Mouse (Mus musculus) adrenal gland, postnatal 0 days (tissue): Measurements from ENCODE around the gene Olfr33. TPM values are rescaled to one million over a fixed set of nuclear protein-coding genes. Genes with fewer than 3 reads are reported as not detected.

ENCODE experiments used
- polyA plus RNA-seq: library from polyadenylated mRNA; unstranded; fragments of >200 nt; fragmentation: Nextera tagmentation; extraction: Ambion mirVana; gene quantifications from 2 replicates; pipeline ENCODE4 v1.2.1, GENCODE M21; 2015

Gene Olfr33
- not detected in 2 replicates for polyA plus RNA-seq

DNA sequence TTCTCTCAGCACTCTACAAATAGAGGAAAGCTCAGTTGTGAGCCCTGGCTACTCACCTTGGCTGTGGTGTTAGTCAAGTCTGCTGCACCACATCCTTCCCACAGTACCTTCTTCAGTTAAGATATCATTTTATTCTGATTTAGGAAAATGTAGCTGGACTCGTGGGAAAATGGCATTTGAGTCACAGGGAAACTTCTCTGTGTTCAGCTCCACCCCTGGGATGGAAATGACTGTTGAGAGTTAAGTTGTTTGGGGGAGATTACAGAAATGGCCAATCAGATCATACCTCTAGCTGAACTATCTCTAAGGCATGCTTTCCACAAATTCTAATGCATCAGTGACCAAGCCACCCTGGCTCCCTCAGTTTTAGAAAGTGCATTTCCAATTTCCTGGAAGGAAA lies at the start of gene Olfr33:
TSS of gene Olfr33 (minus strand) at position 101 of the 400 bp plus-strand sequence.

DNA sequence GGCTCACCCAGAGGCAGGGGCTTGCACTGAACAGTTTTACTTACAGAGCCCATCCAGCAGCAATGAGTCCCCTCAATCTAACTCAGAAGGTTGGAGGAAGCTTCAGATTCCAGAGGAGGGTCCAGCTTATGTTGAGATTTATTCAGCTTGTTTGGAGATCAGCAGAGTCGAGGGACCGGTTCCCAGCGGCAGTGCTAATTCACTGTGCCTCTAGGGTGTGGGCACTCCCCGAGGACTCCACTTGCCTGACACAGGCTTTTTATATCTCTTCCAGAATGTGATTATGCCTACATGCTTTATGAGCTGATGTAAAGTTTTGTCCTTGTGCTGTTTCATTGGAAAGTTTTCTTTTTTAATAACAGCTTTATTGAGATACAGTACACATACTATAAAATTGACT lies 40.4 kb upstream of the Olfr33 start, which contains the start of the genes Olfr560 and Olfr78:
TSS of gene Olfr560 (minus strand) at position 101 of the 400 bp plus-strand sequence.
TSS of gene Olfr78 (minus strand) at position 206 of the 400 bp plus-strand sequence.

DNA sequence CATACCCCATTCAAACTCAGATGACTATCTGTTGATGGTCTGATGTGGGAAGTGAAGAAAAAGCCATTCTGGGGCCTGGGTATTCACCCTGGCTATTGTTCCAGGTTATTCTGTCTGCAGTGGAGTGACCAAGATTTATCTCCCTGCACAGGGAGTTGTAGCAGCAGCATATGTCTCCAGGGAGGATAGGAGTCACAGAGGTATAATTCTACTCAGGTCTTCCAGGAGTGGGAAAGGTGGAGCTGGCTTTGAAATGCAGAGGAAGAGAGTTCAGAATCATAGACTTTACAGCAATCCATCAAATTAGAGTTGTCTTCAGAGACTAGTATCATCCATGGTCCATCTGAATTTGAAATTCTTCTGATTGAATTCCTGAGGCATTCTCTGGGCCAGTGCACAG lies 8.5 kb upstream of the Olfr33 start, which contains the start of gene Olfr559:
TSS of gene Olfr559 (minus strand) at position 101 of the 400 bp plus-strand sequence.

GRCm38 (mm10) chr7:102701915-102702314 lies 17.0 kb downstream of the Olfr33 start, which contains the start of gene Olfr558:
Gene Olfr558 (plus strand): TSS chr7:102702215.

GRCm38 (mm10) chr7:102695358-102696125 lies 23.3 kb downstream of the Olfr33 start, which contains the start of gene Olfr557:
Gene Olfr557 (plus strand): TSS chr7:102695910.

GRCm38 (mm10) chr7:102686944-102687501 lies 31.8 kb downstream of the Olfr33 start, which contains the start of gene Trim68:
Gene Trim68 (minus strand): TSS chr7:102687327.

GRCm38 (mm10) chr7:102664599-102664998 lies 54.3 kb downstream of the Olfr33 start, which contains the start of gene Olfr556:
Gene Olfr556 (plus strand): TSS chr7:102664899.

Other genes starting within 250 kb of the Olfr33 start
- gene Olfr543, start 237.4 kb downstream of the Olfr33 start, polyA plus RNA-seq: not detected in 2 replicates
- gene Olfr544, start 230.8 kb downstream of the Olfr33 start, polyA plus RNA-seq: 0.08 TPM in 1 of 2 replicates, not detected in the other
- not detected in 2 replicates for gene Olfr545, start 219.5 kb downstream of the Olfr33 start, polyA plus RNA-seq
- gene Olfr547, start 184.3 kb downstream of the Olfr33 start, polyA plus RNA-seq: not detected in 2 replicates
- not detected in 2 replicates for gene Olfr548-ps1, start 178.2 kb downstream of the Olfr33 start, polyA plus RNA-seq
- not detected in 2 replicates for gene Olfr549, start 169.2 kb downstream of the Olfr33 start, polyA plus RNA-seq
- gene Trim21, start 153.6 kb downstream of the Olfr33 start, polyA plus RNA-seq: 0.90 and 1.3 TPM in 2 replicates
- gene Olfr550, start 147.6 kb downstream of the Olfr33 start, polyA plus RNA-seq: not detected in 2 replicates
- not detected in 2 replicates for gene Olfr551, start 127.2 kb downstream of the Olfr33 start, polyA plus RNA-seq
- gene Olfr552, start 121.3 kb downstream of the Olfr33 start, polyA plus RNA-seq: not detected in 2 replicates
- gene Olfr553, start 100.9 kb downstream of the Olfr33 start, polyA plus RNA-seq: not detected in 2 replicates
- gene Olfr554, start 80.6 kb downstream of the Olfr33 start, polyA plus RNA-seq: not detected in 2 replicates
- gene Olfr555, start 60.2 kb downstream of the Olfr33 start, polyA plus RNA-seq: not detected in 2 replicates
- not detected in 2 replicates for gene Olfr556, start 54.2 kb downstream of the Olfr33 start, polyA plus RNA-seq
- gene Trim68, start 31.7 kb downstream of the Olfr33 start, polyA plus RNA-seq: 9.6 and 9.9 TPM in 2 replicates
- gene Olfr557, start 23.2 kb downstream of the Olfr33 start, polyA plus RNA-seq: not detected in 2 replicates
- 0.25 and 0.54 TPM in 2 replicates for gene Olfr558, start 16.9 kb downstream of the Olfr33 start, polyA plus RNA-seq
- not detected in 2 replicates for gene Olfr559, start 8.4 kb upstream of the Olfr33 start, polyA plus RNA-seq
- gene Olfr560, start 40.3 kb upstream of the Olfr33 start, polyA plus RNA-seq: not detected in 2 replicates
- 1.7 and 8.6 TPM in 2 replicates for gene Olfr78, start 40.4 kb upstream of the Olfr33 start, polyA plus RNA-seq
- not detected in 2 replicates for gene Olfr561, start 52.2 kb upstream of the Olfr33 start, polyA plus RNA-seq
- not detected in 2 replicates for gene Olfr564, start 84.4 kb upstream of the Olfr33 start, polyA plus RNA-seq
- gene Olfr566, start 139.7 kb upstream of the Olfr33 start, polyA plus RNA-seq: not detected in 2 replicates
- not detected in 2 replicates for gene Olfr568, start 158.1 kb upstream of the Olfr33 start, polyA plus RNA-seq
- not detected in 2 replicates for gene Olfr569, start 171.8 kb upstream of the Olfr33 start, polyA plus RNA-seq
- gene Olfr570, start 175.5 kb upstream of the Olfr33 start, polyA plus RNA-seq: not detected in 2 replicates
- gene Olfr571, start 198.5 kb upstream of the Olfr33 start, polyA plus RNA-seq: not detected in 2 replicates
- not detected in 2 replicates for gene Olfr572, start 205.3 kb upstream of the Olfr33 start, polyA plus RNA-seq
- gene Olfr573-ps1, start 223.5 kb upstream of the Olfr33 start, polyA plus RNA-seq: not detected in 2 replicates
- not detected in 2 replicates for gene Olfr574, start 229.4 kb upstream of the Olfr33 start, polyA plus RNA-seq
- not detected in 2 replicates for gene Olfr575, start 239.7 kb upstream of the Olfr33 start, polyA plus RNA-seq
- gene Olfr576, start 243.6 kb upstream of the Olfr33 start, polyA plus RNA-seq: not detected in 2 replicates